Mouse (Mus musculus) MEL (cell line): ENCODE measurements around the gene Tmem86b.

Source experiments
- CTCF ChIP-seq, 3 experiments: IDR thresholded peaks in 2 of 3; conservative IDR thresholded peaks in 1 of 3; 2 replicates each; pipeline ENCODE4 v1.5.1; 2011 to 2012; ENCODE audit warnings: low read length in 3 of 3, low read depth in 2 of 3, mild to moderate bottlenecking in 2 of 3, improper control_type of control experiment in 1 of 3, inconsistent platforms in 1 of 3, mixed read lengths in 1 of 3, moderate library complexity in 1 of 3; ENCODE audit not compliant: control insufficient read depth in 1 of 3, insufficient read depth in 1 of 3, poor library complexity in 1 of 3, severe bottlenecking in 1 of 3
- EP300 ChIP-seq, 2 experiments: IDR thresholded peaks; 2 replicates each; pipeline ENCODE4 v1.6.1; 2011; ENCODE audit warnings: improper control_type of control experiment in 2 of 2, low read length in 2 of 2, low read depth in 1 of 2, mild to moderate bottlenecking in 1 of 2
- ETS1 ChIP-seq: IDR thresholded peaks from 2 replicates; pipeline ENCODE4 v1.6.1; 2012; ENCODE audit warnings: low read depth, mild to moderate bottlenecking, inconsistent platforms, low read length, improper control_type of control experiment, moderate library complexity
- JUND ChIP-seq: IDR thresholded peaks from 2 replicates; pipeline ENCODE4 v1.6.1; 2011; ENCODE audit warnings: low read depth, mild to moderate bottlenecking, improper control_type of control experiment, low read length
- MAX ChIP-seq: IDR thresholded peaks from 2 replicates; pipeline ENCODE4 v1.6.1; 2011; ENCODE audit warnings: low read length, improper control_type of control experiment
- MYB ChIP-seq: IDR thresholded peaks from 2 replicates; pipeline ENCODE4 v1.6.1; 2011; ENCODE audit warnings: mild to moderate bottlenecking, low read depth, low read length, improper control_type of control experiment
- RAD21 ChIP-seq: IDR thresholded peaks from 2 replicates; pipeline ENCODE4 v1.6.1; 2011; ENCODE audit warnings: mild to moderate bottlenecking, low read depth, low read length, improper control_type of control experiment
- UBTF ChIP-seq: IDR thresholded peaks from 2 replicates; pipeline ENCODE4 v1.6.1; 2012; ENCODE audit warnings: low read depth, mild to moderate bottlenecking, inconsistent platforms, low read length, improper control_type of control experiment, moderate library complexity, borderline replicate concordance; ENCODE audit not compliant: insufficient read depth
- USF1 ChIP-seq: IDR thresholded peaks from 2 replicates; pipeline ENCODE4 v1.6.1; 2014; ENCODE audit warnings: low read depth, mild to moderate bottlenecking, inconsistent platforms, low read length, improper control_type of control experiment, moderate library complexity
- ZC3H11A ChIP-seq: IDR thresholded peaks from 2 replicates; pipeline ENCODE4 v1.6.1; 2012; ENCODE audit warnings: low read depth, mild to moderate bottlenecking, inconsistent platforms, low read length, improper control_type of control experiment

- TF ChIP-seq MAX (no peak), CTCF (IDR thresholded peaks at IDR 0.05 in 2 of 3, conservative IDR thresholded peaks at IDR 0.05 in 1 of 3; ENCODE audit: control insufficient read depth in 1 of 3, insufficient read depth in 1 of 3, low read depth in 2 of 3, low read length in 3 of 3, poor library complexity in 1 of 3, severe bottlenecking in 1 of 3) (no peak), UBTF (no peak), EP300 (IDR thresholded peaks at IDR 0.05; ENCODE audit: low read depth in 1 of 2, low read length in 2 of 2) (no peak), USF1 (no peak), RAD21 (no peak), ETS1 (no peak), MYB (no peak), ZC3H11A (no peak), JUND (no peak)
Observed at GRCm38 (mm10) chr7:4611921-4612341, 19.3 kb downstream of the Tmem86b start.
